Mouse (Mus musculus) megakaryocyte progenitor cell, adult 5-6 weeks (primary cell): ENCODE measurements around the gene Nrxn3. TPM values are rescaled to one million over a fixed set of nuclear protein-coding genes. Genes with fewer than 3 reads are reported as not detected.

Source experiments
- ATAC-seq: replicated peaks from 2 replicates; pipeline ENCODE4 v1.8.0; 2016; ENCODE audit warnings: mild to moderate bottlenecking, moderate TSS enrichment, inconsistent platforms; ENCODE audit not compliant: poor library complexity
- total RNA-seq, 2 experiments: library from RNA; stranded (forward) in 1 of 2; stranded (reverse) in 1 of 2; fragments of 157-497, 149-512 nt in 1 of 2; fragments of 200-1000 nt in 1 of 2; gene quantifications; 2 replicates each; pipeline versions ENCODE4 v1.2.3 to v1.2.4; 2015 to 2017

Gene Nrxn3
- total RNA-seq, 2 experiments from 2014 or later = not detected

DNA sequence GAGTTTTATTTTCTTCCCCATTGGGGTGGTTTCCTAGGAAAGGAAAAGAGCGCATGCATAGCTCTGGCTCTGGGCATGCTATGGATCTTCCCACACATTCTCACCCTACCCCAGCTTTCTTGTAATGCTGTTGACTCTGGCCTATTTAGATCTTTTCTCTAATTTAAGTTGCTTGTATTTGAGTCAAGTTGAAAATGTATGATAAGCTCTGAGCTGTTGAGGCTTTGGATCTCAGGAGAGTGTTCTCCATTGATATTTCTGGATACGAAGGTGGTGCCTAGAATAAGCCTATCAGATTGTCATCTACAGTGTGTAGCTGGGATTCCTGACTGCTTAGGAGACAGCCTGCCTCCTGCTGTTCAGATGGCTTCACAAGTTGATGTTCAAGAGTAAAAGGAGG is 930.5 kb downstream of the Nrxn3 start:
- no peak for ATAC-seq

DNA sequence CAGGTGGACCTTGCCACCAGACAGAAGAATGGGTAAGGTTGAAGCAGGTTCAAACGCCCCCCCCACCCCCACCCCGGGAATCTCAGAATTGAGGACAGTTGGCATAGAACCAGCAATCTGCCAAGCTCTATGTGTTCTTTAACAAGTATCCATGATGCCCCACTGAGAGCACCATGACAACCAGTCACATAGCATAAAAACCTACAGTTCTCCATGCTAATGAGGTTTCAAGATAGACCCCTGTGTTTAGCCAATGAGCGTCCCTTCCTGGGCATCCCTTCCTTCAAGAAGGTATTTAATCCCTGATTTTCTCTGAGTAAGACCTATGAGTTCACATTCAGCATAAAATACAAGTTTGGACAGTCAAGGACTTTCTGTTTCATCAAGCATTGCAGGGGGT is 938.5 kb downstream of the Nrxn3 start:
- no peak for ATAC-seq

GRCm38 (mm10) chr12:89668856-89669255 is 946.2 kb downstream of the Nrxn3 start:
- no peak for ATAC-seq

DNA sequence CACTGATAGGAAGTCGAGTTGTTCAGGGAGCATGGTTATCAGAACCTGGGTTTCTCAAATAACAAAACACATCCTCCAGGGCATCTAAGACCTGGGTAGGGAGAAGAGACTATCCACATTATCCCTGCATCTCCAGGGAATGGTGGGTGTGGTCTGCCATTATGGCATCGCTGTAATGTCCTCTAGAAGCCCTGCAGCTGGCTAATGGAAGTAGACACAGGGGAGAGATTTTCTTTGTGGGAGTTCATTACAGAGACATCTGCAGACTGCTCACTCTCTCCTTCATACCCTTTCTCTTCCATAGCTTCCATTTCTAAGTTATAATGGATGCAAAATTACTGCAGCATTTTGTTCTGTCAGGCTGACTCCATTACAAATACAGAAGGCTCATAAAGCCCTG is 950.1 kb downstream of the Nrxn3 start:
- no peak for ATAC-seq

DNA sequence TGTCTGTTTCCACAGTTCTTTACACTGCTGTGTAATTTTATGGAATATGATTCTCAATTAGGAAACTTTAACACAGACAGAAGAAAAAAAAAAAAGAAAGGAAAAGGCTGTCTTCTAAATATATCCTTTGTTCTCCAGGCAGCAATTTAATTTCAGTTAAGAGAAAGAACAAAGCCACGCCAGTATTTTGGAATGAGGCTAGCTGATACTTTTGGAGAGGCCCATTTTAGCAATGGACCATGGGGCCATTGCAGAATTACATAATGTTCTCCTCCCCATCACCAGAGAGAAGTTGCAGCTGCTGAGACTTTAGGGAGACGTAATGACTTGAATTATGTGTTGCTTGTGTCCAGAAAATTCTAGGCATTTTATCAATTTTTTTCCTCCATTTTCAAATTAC is 963.0 kb downstream of the Nrxn3 start:
- ATAC-seq = no peak

GRCm38 (mm10) chr12:89689086-89689485 is 966.4 kb downstream of the Nrxn3 start:
- no peak for ATAC-seq

DNA sequence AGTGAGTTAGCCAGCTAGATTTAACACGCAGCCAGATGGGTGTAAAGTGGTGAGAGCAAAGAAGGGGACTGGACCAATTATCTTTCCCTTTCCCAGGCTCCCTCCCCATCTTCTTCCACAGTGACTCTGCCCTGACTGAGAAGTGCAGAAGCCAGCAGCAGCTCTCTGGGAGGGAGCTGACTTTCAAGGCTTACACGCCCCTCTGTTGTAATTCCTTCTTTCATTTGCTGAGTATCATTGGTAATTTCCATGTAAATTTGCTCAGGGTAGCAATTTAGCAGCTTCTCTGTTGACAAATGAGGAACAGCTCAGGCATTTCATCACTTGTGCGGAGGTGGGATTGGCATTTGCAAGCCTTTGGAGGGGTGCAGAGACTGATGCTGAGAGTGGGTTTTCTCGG is 976.8 kb downstream of the Nrxn3 start:
- ATAC-seq = no peak

GRCm38 (mm10) chr12:89700937-89701458 is 978.3 kb downstream of the Nrxn3 start:
- ATAC-seq = no peak

GRCm38 (mm10) chr12:89702931-89703330 is 980.3 kb downstream of the Nrxn3 start:
- no peak for ATAC-seq

- no peak for ATAC-seq
These were observed 985.2 kb downstream of the Nrxn3 start for GRCm38 (mm10) chr12:89707913-89708312.

- ATAC-seq = no peak
These were observed 987.8 kb downstream of the Nrxn3 start for GRCm38 (mm10) chr12:89710459-89710858.

GRCm38 (mm10) chr12:89711791-89712190 is 989.1 kb downstream of the Nrxn3 start:
- ATAC-seq = no peak

DNA sequence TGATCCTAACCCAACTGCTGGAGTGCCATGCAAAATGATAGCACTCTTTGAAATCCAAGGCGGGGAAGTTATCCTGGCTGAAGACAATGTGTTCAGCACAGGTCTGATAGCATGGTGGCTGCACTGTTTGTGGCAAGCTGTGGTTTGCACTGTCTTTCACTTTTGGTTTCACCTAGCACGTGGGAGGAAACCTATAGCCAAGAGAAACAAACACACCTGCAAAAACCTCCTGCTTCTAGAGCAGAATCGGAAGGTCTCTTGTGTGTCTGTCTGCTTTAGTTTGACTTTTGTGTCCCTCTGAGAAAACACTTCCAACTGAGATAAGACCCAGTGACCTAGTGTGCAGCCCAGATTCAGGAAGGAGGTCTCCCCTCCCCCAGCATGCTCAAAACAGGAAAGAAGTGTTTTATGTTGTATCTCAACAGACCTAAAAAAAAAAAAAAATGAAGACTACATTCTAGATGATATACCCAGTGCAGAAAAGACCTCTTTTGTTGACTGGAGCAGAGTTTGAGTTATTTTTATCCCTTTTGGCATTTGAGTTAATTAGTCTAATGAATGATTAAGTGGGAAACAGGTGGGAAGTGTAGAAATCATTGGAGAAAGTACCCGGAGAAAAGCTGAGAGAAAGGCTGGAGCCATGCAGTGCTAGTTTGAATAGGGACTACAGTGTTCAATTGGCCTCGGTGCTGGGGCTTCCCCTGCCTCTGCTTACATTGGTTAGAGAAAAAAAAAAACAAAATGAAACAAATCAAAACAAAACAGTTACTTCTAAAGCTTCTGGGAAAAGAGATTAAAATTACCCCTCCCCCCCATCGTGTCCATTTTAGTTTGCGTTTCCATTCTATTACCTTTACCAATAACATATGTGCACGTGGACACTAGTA is 996.8 kb downstream of the Nrxn3 start:
- peak; percentile 79 for ATAC-seq

- ATAC-seq = 0 out of 2 replicates have a peak, but pooled peaks have one; percentile 17
These were observed 998.3 kb downstream of the Nrxn3 start for GRCm38 (mm10) chr12:89720945-89721344.

DNA sequence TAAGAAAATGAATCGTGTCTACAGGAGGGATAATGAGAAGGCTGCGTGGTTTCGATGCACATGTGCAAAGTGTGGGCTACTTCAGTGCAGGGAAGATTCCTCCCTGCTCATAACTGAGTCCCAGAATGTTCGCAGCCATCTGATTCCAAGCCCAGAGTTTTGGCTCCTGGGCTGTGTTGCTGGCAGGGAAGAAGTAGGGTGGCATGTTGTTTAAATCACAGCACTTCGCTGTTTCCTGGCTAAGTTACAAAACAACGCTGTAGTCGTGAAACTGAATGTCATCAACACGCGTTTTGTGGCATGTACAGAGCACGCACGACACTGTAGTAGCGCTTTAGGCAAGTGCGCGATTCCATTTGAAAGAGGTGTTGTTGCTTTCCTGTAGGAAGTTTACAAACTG is 999.8 kb downstream of the Nrxn3 start:
- ATAC-seq = no peak

DNA sequence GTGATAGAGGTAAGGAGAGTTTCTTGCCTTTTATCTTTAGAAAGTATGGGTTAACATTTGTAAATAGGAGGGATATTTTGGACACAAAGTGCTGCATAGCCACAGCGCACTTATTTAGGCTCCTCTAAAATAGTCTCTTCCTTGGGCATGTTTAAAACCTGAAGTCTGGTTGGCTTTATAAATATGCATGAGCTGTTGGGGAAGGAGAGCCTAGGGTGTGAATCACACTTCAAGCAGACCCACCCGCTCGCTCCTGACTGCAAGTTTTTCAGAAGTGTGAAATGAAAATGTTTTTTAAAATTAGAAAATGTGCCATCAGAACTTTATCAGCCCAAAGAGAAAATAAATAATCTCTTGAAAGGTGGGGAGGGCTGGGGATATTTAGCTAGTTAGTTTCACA is 1001.4 kb downstream of the Nrxn3 start:
- ATAC-seq = no peak

GRCm38 (mm10) chr12:89742326-89742725 is 1019.6 kb downstream of the Nrxn3 start:
- ATAC-seq = no peak

- no peak for ATAC-seq
These were observed 1020.1 kb downstream of the Nrxn3 start for GRCm38 (mm10) chr12:89742796-89743195.

DNA sequence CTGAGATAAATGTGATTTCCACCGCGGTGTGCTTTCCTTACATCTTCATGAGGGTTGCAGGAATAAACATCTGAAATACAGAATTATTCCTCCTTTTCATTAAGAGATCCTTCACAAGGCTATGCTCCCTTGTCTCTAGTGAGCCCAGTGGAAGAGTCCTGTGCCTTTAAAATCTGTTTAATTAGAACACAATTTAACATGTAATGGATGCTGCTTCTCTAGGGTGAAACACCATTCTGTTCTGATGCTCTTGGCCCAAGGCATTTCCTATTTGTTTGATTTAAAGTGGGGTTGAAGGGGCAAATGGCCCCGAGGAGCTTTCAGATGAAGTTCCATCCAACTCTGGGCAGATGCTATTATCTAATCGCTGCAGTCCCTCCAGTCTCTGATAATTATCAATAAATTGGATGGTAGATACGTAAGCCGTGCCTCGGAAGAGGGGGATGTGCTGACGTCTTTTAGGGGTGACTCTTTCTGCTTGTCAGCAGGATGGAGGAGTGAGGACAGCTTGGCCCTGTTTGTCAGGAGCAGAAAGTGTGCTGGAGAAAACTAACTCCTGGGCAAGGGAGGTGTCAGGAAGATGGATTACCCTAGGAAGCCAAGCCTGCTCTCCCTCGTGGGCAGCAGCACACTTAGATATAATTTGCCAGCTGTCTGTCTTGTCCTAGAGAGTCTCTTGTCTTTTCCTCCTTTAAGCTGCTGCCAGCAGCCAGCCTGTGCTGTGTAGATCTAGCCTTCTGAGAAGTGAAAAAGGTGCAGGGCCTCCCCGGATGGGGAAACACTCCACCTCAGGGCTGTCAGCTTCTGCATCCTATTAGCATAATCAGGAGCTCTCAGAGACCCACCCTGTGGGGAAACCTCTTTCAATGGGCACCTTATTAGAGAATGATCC is 1041.8 kb downstream of the Nrxn3 start:
- no peak for ATAC-seq

DNA sequence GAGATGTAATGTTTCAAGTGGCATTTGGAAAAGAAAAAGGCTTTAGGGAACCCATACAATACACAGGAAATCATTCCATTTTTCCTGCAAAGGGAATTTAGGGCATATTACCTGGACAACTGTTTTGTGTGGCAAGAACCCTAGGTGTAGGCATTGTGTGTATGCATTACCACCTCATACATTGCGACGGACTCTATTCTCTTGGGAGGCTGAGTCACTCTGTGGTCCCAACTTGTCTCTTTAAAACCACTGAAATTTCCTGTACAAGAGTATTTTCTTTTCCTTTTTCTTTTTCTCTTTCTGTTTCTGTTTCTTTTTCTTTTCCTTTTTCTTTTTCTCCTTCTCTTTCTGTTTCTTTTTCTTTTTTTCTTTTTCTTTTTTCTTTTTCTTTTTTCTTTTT is 1042.5 kb downstream of the Nrxn3 start:
- no peak for ATAC-seq

DNA sequence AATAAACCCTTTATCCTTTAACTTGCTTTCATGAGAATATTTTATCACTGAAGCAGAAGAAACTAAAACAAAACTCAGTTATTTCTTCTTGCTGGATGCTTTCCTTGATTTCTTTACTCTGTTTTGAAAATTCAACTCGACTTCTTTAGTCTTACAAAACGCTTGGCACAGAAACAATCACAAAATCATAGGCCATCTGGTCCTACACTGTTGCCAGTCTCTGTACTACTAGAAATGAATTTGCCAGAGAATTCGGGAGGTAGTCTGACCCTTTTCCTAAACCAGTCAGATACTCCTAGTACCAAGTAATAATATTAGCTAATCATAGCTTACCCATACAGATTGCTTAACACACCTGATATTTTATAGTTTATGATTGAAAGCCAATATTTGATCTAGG is 1066.1 kb downstream of the Nrxn3 start:
- no peak for ATAC-seq

GRCm38 (mm10) chr12:89789981-89790380 is 1067.3 kb downstream of the Nrxn3 start:
- no peak for ATAC-seq
